Mouse (Mus musculus) c-Kit-positive CD71-positive TER-119-positive erythroid progenitor cells, embryonic 14.5 days (primary cell): ENCODE measurements at regions not wholly inside any gene's neighbourhood (a gene's known extent, or its start where the extent isn't known, plus 50 kb on each side); places are given as distances from the start of the nearest gene placed in this dataset.

ENCODE experiments used
- DNase-seq: peaks from one replicate; pipeline ENCODE4 v3.0.0-alpha.2; 2013; ENCODE audit warnings: low spot score

DNA sequence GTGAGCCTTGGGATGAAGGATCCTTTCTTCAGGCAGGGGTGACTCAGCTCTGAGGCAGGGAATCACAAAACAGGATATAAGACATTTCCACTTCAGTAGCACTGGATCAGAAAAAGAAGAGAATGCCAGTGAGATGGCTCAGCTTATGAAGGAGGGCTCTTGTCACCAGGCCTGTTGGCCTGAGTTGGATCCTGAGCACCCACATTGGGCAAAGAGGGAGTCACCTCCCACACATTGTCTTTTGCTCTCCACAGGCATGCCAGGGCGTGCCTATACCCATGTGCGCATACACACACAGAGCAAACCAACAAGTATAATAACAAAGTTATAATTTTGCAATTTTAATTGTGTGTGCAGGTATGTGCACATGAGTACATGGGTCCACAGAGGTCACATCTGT, 52.6 kb upstream of the Tbx3 start:
- no peak for DNase-seq

DNA sequence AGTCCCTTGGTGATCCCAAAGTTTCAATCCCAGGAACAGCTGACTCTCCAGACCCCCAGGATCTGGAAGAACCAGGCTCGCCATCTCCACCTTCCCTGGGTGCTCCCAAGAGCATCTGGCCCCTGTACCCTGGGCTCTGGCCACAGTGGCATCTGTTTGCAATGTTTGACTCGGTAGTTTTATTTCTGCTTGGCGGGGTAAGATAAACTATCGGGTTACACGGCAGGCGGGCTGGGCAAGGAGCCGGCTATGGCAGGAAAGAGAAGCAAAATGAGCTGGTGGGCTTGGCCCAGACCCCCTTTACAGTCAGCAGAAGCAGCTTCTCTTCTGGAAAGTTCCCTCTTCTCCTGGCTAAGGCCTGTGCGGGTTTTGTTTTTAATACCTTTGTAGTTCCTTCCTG, 50.6 kb upstream of the Tbx3 start:
- DNase-seq: no peak
